ENCODE assay signal across 8 mouse cellular contexts in genomic region chr14:7994271-7994767, GRCm38 (mm10). TPM values are rescaled to one million over a fixed set of nuclear protein-coding genes. Genes with fewer than 3 reads are reported as not detected.
DNase-seq lines count a peak whose midpoint lies in the region; ATAC-seq and TF ChIP-seq lines count a peak whose summit lies in the region.
"Had no signal": no experiment of that assay in that cellular context is flagged by ENCODE, and none has a peak within 500 bp of the region (broad histone marks: within the 10 kb centered on the region; RNA-seq: fewer than 3 reads in every experiment).

Gene Dnase1l3 (minus strand): TSS chr14:7994573.

- H3K4me3 ChIP-seq in liver, embryonic 12.5 days = no peak within 1 kb of the TSS
- H3K4me3 ChIP-seq in kidney, postnatal 0 days (replicated peaks; ENCODE audit: low read depth, low read length) = no peak within 1 kb of the TSS

- TF ChIP-seq POLR2A in brain, embryonic 14.5 days (IDR thresholded peaks at IDR 0.05; ENCODE audit: borderline replicate concordance, extremely low read depth, insufficient read depth, insufficient read length, poor library complexity, severe bottlenecking) = no peak

- H3K9me3 ChIP-seq in liver, embryonic 12.5 days (replicated peaks) = no peaks in the 10 kb centered on the region
- no peaks in the 10 kb centered on the region for H3K9me3 ChIP-seq in kidney, postnatal 0 days (replicated peaks; ENCODE audit: low read length)

- H3K4me1 ChIP-seq in liver, embryonic 12.5 days = peaks cover 5% of the 10 kb centered on the region; the same call in 1 of the 2 replicates
- no peaks in the 10 kb centered on the region for H3K4me1 ChIP-seq in kidney, postnatal 0 days (replicated peaks; ENCODE audit: insufficient read depth, low read length)

- H3K4me2 ChIP-seq in liver, embryonic 12.5 days = no peak within 1 kb of the TSS
- no peak within 1 kb of the TSS for H3K4me2 ChIP-seq in kidney, postnatal 0 days (ENCODE audit: low read length)

- no peak for ATAC-seq in liver, embryonic 12.5 days
- peak; percentile 26; the same call in 1 of the 2 replicates for ATAC-seq in kidney, postnatal 0 days (replicated peaks; ENCODE audit: low FRiP score, low read depth)
- peak; percentile 47 for ATAC-seq in megakaryocyte progenitor cell, adult 5-6 weeks (replicated peaks; ENCODE audit: poor library complexity)

- WGBS in liver, embryonic 12.5 days (ENCODE audit: insufficient replicate concordance) = 45% methylated on average over 8 of the region's 8 CpGs
- 67% methylated on average over 8 of the region's 8 CpGs for WGBS in kidney, postnatal 0 days

- no peak within 1 kb of the TSS for H3K9ac ChIP-seq in liver, embryonic 12.5 days
- no peak within 1 kb of the TSS for H3K9ac ChIP-seq in kidney, postnatal 0 days (ENCODE audit: low read depth, low read length)

- no peak within 1 kb of the TSS for H3K27ac ChIP-seq in liver, embryonic 12.5 days
- no peak within 1 kb of the TSS for H3K27ac ChIP-seq in kidney, postnatal 0 days

- peak; percentile 44 for DNase-seq in liver
- peak; percentile 37 for DNase-seq in NIH3T3 (ENCODE audit: low read depth)
- DNase-seq in brain, embryonic 14.5 days (ENCODE audit: low read depth) = no peak
- DNase-seq in kidney, postnatal 0 days (ENCODE audit: low spot score) = peak; percentile 58
- no peak for DNase-seq in cerebellum, adult 9-10 months

- TF ChIP-seq CTCF in brain, embryonic 14.5 days (IDR thresholded peaks at IDR 0.05; ENCODE audit: borderline replicate concordance, extremely low read depth, insufficient read depth, insufficient read length) = peak; percentile 13; the same call in 1 of the 2 replicates
- TF ChIP-seq CTCF in kidney, postnatal 0 days (IDR thresholded peaks at IDR 0.05; ENCODE audit: low read depth) = peak; percentile 74

- H3K36me3 ChIP-seq in liver, embryonic 12.5 days = no peaks in the 10 kb centered on the region
- H3K36me3 ChIP-seq in kidney, postnatal 0 days (ENCODE audit: insufficient read depth, low read length) = no peaks in the 10 kb centered on the region

- H3K27me3 ChIP-seq in liver, embryonic 12.5 days (replicated peaks) = peaks cover 10% of the 10 kb centered on the region; the same call in 1 of the 2 replicates
- no peaks in the 10 kb centered on the region for H3K27me3 ChIP-seq in kidney, postnatal 0 days (ENCODE audit: insufficient read depth, low read length)

RNA-seq across cellular contexts. Expression of gene Dnase1l3, which starts in this region (rescaled TPM):
- 0.72 and 0.79 TPM in 2 replicates for polyA plus RNA-seq in liver, embryonic 12.5 days (2016; fragmentation: Nextera tagmentation; extraction: Ambion mirVana)
- polyA plus RNA-seq in brain, embryonic 14.5 days (2012; rRNA removed) = 0.05 and 0.07 TPM in 2 replicates
- 0.25 and 0.26 TPM in 2 replicates for polyA plus RNA-seq in kidney, postnatal 0 days (2015; fragmentation: Nextera tagmentation; extraction: Ambion mirVana)
- 0.05 and 0.12 TPM in 2 replicates for total RNA-seq in megakaryocyte progenitor cell, adult 5-6 weeks (2015)
- not detected in 2 replicates for total RNA-seq in megakaryocyte progenitor cell, adult 5-6 weeks (2017)
- total RNA-seq: left cerebral cortex, postnatal 25 days had no signal

Comparison
In these comparisons a context has a peak if more than half of its experiments do, and no peak if none do; other contexts are left out.
1. Peak in DNase-seq and ATAC-seq in kidney, postnatal 0 days; RNA of the gene not detected or under 1 TPM.
2. Peak in ATAC-seq in megakaryocyte progenitor cell, adult 5-6 weeks; RNA of the gene not detected or under 1 TPM.
3. DNase-seq: peak in liver (single experiment) and NIH3T3 (single experiment); none in brain, embryonic 14.5 days (single experiment) and cerebellum, adult 9-10 months (single experiment).